Comparison of ENCODE assay signal across 8 mouse cellular contexts in the genomic region with DNA sequence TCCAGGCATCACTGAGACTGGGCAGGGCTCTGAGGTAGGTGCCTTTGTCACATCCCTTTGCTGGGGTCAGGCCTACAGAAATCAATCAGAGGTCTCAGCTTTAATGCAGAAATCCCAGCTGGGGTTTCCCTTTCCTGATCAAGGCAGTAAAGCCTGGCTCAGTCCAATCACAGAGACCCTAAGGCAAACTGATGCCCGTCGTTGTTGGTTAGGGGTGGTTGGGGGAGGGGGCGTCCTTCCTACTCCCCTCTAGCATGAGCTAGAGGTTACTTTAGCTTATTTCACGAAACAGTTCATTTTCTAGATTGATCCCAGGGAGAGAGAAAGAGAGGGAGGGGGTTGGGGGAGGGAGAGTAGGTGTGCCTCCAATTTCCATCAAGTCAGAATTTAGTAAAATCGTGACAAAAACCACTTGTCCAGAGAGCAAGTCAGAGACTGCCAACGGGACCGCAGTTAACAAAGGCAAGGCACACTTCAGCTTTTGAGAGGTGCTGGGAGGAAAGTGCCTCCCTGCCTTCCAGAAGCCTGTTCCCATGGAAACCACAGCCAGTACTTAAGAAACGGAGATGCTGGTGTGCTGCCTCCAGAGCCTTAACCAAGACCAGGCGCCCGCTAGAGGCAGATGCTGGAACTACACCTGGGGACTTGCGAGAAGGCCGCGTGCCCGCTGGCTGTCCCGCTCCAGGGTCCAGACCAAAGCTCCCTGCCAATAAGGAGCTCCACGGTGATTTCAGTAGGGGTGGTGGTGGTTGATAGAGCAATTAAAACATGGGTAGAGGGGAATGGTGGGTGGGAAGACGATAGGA. TPM values are rescaled to one million over a fixed set of nuclear protein-coding genes. Genes with fewer than 3 reads are reported as not detected.
DNase-seq lines count a peak whose midpoint lies in the region; ATAC-seq lines count a peak whose summit lies in the region.

No protein-coding gene starts in this region.

- 8% methylated on average over 17 of the region's 17 CpGs for WGBS in intestine, embryonic 14.5 days
- 4% methylated on average over 17 of the region's 17 CpGs for WGBS in midbrain, embryonic 11.5 days

- H3K9me3 ChIP-seq in intestine, embryonic 14.5 days (ENCODE audit: control insufficient read depth, low read length): no peaks in the 10 kb centered on the region
- H3K9me3 ChIP-seq in midbrain, embryonic 11.5 days (ENCODE audit: control insufficient read depth, low read length): no peaks in the 10 kb centered on the region

- H3K36me3 ChIP-seq in intestine, embryonic 14.5 days (ENCODE audit: control insufficient read depth, insufficient read depth, low read length): peaks cover 16% of the 10 kb centered on the region
- H3K36me3 ChIP-seq in midbrain, embryonic 11.5 days (ENCODE audit: control insufficient read depth, insufficient read depth, low read length): peaks cover 5% of the 10 kb centered on the region

- H3K4me1 ChIP-seq in intestine, embryonic 14.5 days (replicated peaks; ENCODE audit: control insufficient read depth, insufficient read depth, low read length): no peaks in the 10 kb centered on the region
- peaks cover 12% of the 10 kb centered on the region for H3K4me1 ChIP-seq in midbrain, embryonic 11.5 days (ENCODE audit: control insufficient read depth, insufficient read depth, low read length)

- no peak; the same call in 1 of the 2 replicates for ATAC-seq in intestine, embryonic 14.5 days (replicated peaks; ENCODE audit: low FRiP score, low TSS enrichment, low read depth)
- ATAC-seq in midbrain, embryonic 11.5 days (ENCODE audit: low FRiP score): peak; percentile 85

- H3K27ac ChIP-seq in intestine, embryonic 14.5 days (ENCODE audit: low read depth): no peak overlapping the region
- H3K27ac ChIP-seq in midbrain, embryonic 11.5 days (ENCODE audit: low read depth, low read length): no peak overlapping the region; the same call in 1 of the 2 replicates

- no peak overlapping the region for H3K4me3 ChIP-seq in intestine, embryonic 14.5 days (ENCODE audit: low read depth, low read length)
- no peak overlapping the region for H3K4me3 ChIP-seq in midbrain, embryonic 11.5 days (ENCODE audit: low read depth, low read length)

- H3K4me2 ChIP-seq in intestine, embryonic 14.5 days (ENCODE audit: low read length): no peak overlapping the region
- peak overlapping the region; percentile 38; the same call in 1 of the 2 replicates for H3K4me2 ChIP-seq in midbrain, embryonic 11.5 days

- DNase-seq in adipocyte (ENCODE audit: low spot score): peak; percentile 78
- peak; percentile 98 for DNase-seq in cerebellum, postnatal 4 days (ENCODE audit: low spot score in 2 of 2)
- peak; percentile 91 for DNase-seq in gastrocnemius, adult 18-20 months (ENCODE audit: low spot score)
- peak; percentile 100 for DNase-seq in intestine, embryonic 14.5 days (ENCODE audit: low spot score)
- peak; percentile 89 to 98 for DNase-seq in left cerebral cortex, adult 9 months (ENCODE audit: low spot score in 2 of 2)
- peak; percentile 100 for DNase-seq in midbrain, embryonic 11.5 days (ENCODE audit: low spot score, missing footprints)
- peak; percentile 100 for DNase-seq in right cerebral cortex, postnatal 4 days
- peak; percentile 84 for DNase-seq in yolk sac, embryonic 10.5 days (ENCODE audit: low spot score)

- H3K9ac ChIP-seq in intestine, embryonic 14.5 days (ENCODE audit: low read length): no peak overlapping the region
- peak overlapping the region; percentile 27; the same call in 1 of the 2 replicates for H3K9ac ChIP-seq in midbrain, embryonic 11.5 days (ENCODE audit: low read length)

- H3K27me3 ChIP-seq in intestine, embryonic 14.5 days (replicated peaks; ENCODE audit: control insufficient read depth, insufficient read depth, low read length): peaks cover 16% of the 10 kb centered on the region
- H3K27me3 ChIP-seq in midbrain, embryonic 11.5 days (ENCODE audit: control insufficient read depth, insufficient read depth, low read length): peaks cover 12% of the 10 kb centered on the region

RNA-seq across cellular contexts. Expression of a gene that starts 16.8 kb away (rescaled TPM):
- 10 to 100 TPM; 60.3 to 70.5 TPM for total RNA-seq in gastrocnemius, adult 18-20 months (2021)
- 238 and 249 TPM in 2 replicates for polyA plus RNA-seq in intestine, embryonic 14.5 days (2014; fragmentation: Nextera tagmentation; extraction: Ambion mirVana)
- polyA plus RNA-seq in midbrain, embryonic 11.5 days (2014; fragmentation: Nextera tagmentation; extraction: Ambion mirVana): 223 and 244 TPM in 2 replicates

RNA-seq across cellular contexts. Expression of a gene that starts 29.4 kb away (rescaled TPM):
- 10 to 100 TPM; 10.1 to 17.7 TPM for total RNA-seq in gastrocnemius, adult 18-20 months (2021)
- 258 and 265 TPM in 2 replicates for polyA plus RNA-seq in intestine, embryonic 14.5 days (2014; fragmentation: Nextera tagmentation; extraction: Ambion mirVana)
- polyA plus RNA-seq in midbrain, embryonic 11.5 days (2014; fragmentation: Nextera tagmentation; extraction: Ambion mirVana): 109 and 115 TPM in 2 replicates

RNA-seq across cellular contexts. Expression of a gene that starts 43.7 kb away (rescaled TPM):
- 100 to 1,000 TPM; 115 to 118 TPM for total RNA-seq in gastrocnemius, adult 18-20 months (2021)
- polyA plus RNA-seq in intestine, embryonic 14.5 days (2014; fragmentation: Nextera tagmentation; extraction: Ambion mirVana): 38.1 and 59.2 TPM in 2 replicates
- 37.8 and 46.3 TPM in 2 replicates for polyA plus RNA-seq in midbrain, embryonic 11.5 days (2014; fragmentation: Nextera tagmentation; extraction: Ambion mirVana)
